Mouse (Mus musculus): ENCODE results near the gene Hapln3. TPM values are rescaled to one million over a fixed set of nuclear protein-coding genes. Genes with fewer than 3 reads are reported as not detected.

The Hapln3 gene
- total RNA-seq, 2 experiments from 2014 or later: 1.0 to 2.0 TPM

DNA sequence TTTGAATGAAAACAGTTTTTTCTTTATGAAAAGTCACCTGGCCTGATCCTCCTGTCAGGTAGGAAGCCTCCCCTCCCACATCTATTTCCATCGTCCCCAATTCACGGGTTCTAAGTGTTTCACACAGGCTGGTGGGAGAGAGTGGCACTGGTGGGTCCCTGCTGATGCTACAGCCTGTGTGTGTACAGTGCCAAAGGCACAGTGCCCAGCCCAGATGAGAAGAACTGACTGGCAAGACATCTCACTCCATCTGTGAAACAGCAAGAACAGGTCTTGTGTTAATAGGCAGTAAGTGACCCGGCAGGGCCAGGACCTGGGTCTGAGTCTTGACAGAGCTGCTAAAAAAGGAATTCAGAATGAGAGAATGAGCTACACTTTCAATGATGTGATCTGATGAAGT, 51.6 kb downstream of the Hapln3 start:
- DNase-seq: no peak

DNA sequence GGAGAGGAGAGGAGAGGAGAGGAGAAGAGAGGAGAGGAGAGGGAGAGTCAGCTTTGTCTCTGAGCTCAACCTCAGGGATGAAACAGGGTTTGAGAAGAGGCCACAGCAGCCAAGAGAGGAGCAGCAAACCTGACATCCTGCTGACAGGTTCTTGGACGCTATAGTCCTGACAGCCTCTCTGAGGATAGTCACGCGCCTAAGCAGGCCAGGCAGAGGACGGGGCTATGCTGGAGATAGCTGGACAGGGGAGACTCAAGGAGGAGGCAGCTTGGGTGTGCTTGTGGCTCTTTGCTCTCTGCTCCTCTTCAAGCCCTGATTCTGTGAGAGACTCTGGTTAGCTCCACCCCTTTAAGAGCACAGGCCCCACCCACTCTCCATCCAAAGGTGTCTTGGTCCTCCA, 62.6 kb downstream of the Hapln3 start:
- DNase-seq: no peak

DNA sequence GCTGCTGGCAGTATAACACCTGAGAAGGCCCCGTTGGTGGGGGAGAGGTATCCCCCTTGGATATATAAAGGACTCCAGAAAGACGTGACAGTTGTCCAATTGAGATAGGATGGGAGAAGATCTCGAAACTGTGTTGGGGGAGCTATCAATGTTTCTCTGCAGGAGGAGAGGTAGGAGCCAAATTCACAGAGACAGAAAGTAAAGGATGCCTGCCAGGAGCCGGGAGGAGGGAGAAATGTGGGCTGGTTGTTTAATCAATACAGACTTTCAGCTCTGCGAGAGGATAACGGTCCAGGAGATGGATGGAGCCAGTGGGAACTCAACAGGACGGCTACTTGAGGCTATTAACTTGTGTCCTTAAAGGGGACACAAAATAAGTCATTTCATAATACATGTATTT, 63.4 kb downstream of the Hapln3 start:
- no peak for DNase-seq

Other genes starting within 250 kb of the Hapln3 start
- gene Aen, start 235.2 kb downstream of the Hapln3 start, total RNA-seq (2021): 10 to 100 TPM; 37.8 to 39.2 TPM
- 10 to 100 TPM in 1 of 2 experiments, 1 to 10 TPM in 1; 7.0 to 11.2 TPM for gene Isg20, start 217.6 kb downstream of the Hapln3 start, total RNA-seq (2021)
- gene Acan, start 77.5 kb downstream of the Hapln3 start, total RNA-seq (2021): 10 to 100 TPM in 1 of 2 experiments, under 1 TPM in 1; 0.72 to 15.2 TPM
- 100 to 1,000 TPM; 283 to 302 TPM for gene Mfge8, start 18.0 kb upstream of the Hapln3 start, total RNA-seq (2021)
- 1,000 to 10,000 TPM; 1,294 to 1,382 TPM for gene Abhd2, start 142.2 kb upstream of the Hapln3 start, total RNA-seq (2021)

Measured in adrenal gland, postnatal 36 days (tissue).